Mouse (Mus musculus): ENCODE results near the gene Rufy2. TPM values are rescaled to one million over a fixed set of nuclear protein-coding genes. Genes with fewer than 3 reads are reported as not detected.

Gene Rufy2
- polyA plus RNA-seq, 1 experiment, result 0.43 TPM

DNA sequence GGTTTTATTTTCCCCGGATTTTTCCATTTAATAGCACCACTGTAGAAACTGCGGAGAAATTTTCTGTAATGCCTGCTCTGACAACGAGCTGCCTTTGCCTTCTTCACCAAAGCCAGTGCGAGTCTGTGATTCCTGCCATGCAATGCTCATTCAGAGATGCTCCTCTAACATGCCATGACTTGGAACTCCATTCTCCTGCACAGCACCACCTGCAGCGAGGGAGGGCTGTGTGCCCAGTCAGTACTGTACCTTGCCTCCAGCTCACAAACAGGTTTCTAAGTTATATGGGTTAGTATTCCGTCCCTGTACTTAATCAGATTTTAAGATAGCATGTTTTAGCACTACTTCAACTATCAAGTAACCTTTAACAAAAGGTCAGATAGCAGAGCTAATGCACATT, 31.5 kb downstream of the Rufy2 start:
- H3K4me1 ChIP-seq, result peaks cover 55% of the 10 kb centered on the region
- no peak for TF ChIP-seq FLI1 (IDR thresholded peaks at IDR 0.05; ENCODE audit: low read length)
- TF ChIP-seq GATA1 (IDR thresholded peaks at IDR 0.05; ENCODE audit: borderline replicate concordance, low read length), result no peak
- no peaks in the 10 kb centered on the region for H3K9me3 ChIP-seq
- no peaks in the 10 kb centered on the region for H3K27me3 ChIP-seq (replicated peaks)
- H3K4me3 ChIP-seq (replicated peaks), result peak overlapping the region; percentile 46
- peaks cover 93% of the 10 kb centered on the region for H3K36me3 ChIP-seq (replicated peaks; ENCODE audit: low read length)

DNA sequence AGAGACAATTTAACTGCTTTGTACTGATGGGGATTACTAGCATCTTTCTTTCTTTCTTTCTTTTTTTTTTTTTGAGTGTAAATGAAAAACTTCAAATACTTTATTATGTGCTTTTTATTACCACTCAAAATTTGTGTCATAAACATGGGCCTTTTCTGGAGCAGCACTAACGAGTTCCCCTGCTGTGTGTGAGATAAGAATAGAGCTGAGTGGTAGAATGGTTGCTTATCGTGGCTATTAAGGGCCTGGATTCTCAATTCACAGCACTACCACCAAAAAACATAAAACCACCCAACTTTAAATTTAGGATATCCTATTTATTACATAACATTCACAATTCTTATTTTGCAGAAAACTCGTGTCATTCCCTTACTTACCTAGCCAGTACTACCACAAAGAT, 33.5 kb downstream of the Rufy2 start:
- Histone ChIP-seq H3K4me1 (peaks cover 58% of the 10 kb centered on the region), H3K27me3 (replicated peaks) (no peaks in the 10 kb centered on the region), H3K36me3 (replicated peaks; ENCODE audit: low read length) (peaks cover 91% of the 10 kb centered on the region), H3K9me3 (no peaks in the 10 kb centered on the region), H3K4me3 (replicated peaks) (no peak overlapping the region)
- TF ChIP-seq FLI1 (IDR thresholded peaks at IDR 0.05; ENCODE audit: low read length), result no peak
- TF ChIP-seq GATA1 (IDR thresholded peaks at IDR 0.05; ENCODE audit: borderline replicate concordance, low read length), result no peak

DNA sequence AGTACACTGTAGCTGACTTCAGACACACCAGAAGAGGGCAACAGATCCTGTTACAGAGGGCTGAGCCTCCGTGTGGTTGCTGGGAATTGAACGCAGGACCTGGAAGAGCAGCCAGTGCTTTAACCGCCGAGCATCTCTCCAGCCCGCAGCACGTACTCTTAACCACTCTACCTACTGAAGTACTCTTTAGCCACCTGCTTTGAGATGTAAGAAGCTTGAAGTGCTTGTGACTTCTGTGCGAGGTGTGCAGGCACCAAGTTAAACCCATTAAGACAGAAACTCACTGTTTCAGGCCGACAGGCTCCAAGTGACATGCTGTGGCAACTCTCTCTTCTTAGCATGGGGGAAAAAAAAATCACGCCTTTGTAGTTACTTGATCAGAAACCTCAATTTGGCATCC, 34.1 kb downstream of the Rufy2 start:
- Histone ChIP-seq H3K27me3 (replicated peaks) (no peaks in the 10 kb centered on the region), H3K4me1 (peaks cover 54% of the 10 kb centered on the region), H3K36me3 (replicated peaks; ENCODE audit: low read length) (peaks cover 88% of the 10 kb centered on the region), H3K4me3 (replicated peaks) (no peak overlapping the region), H3K9me3 (no peaks in the 10 kb centered on the region)
- no peak for TF ChIP-seq FLI1 (IDR thresholded peaks at IDR 0.05; ENCODE audit: low read length)
- no peak for TF ChIP-seq GATA1 (IDR thresholded peaks at IDR 0.05; ENCODE audit: borderline replicate concordance, low read length)

GRCm38 (mm10) chr10:63019304-63019703, 39.3 kb downstream of the Rufy2 start:
- H3K36me3 ChIP-seq (replicated peaks; ENCODE audit: low read length), result peaks cover 46% of the 10 kb centered on the region
- H3K9me3 ChIP-seq, result no peaks in the 10 kb centered on the region
- peaks cover 43% of the 10 kb centered on the region for H3K4me1 ChIP-seq
- no peak overlapping the region for H3K4me3 ChIP-seq (replicated peaks)
- TF ChIP-seq FLI1 (IDR thresholded peaks at IDR 0.05; ENCODE audit: low read length), result no peak
- no peak for TF ChIP-seq GATA1 (IDR thresholded peaks at IDR 0.05; ENCODE audit: borderline replicate concordance, low read length)
- no peaks in the 10 kb centered on the region for H3K27me3 ChIP-seq (replicated peaks)

DNA sequence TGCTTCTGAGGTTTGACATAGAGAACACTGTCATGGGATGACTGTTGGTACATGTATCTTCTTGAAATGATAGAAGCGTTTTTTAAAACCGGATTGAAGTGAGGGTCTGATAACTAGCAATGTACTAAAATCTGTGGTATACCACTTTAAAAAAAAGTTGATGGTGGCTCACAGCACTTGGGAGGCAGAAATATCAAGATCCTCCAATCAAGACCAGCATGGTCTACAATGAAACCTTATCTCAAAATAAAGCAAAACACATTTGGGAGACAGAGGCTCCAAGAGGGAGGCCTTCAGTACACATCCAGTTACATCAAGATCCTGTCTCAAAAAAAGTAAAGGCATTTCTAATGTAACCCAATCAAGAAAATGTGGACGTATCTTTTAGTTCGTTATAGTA, 41.7 kb downstream of the Rufy2 start:
- Histone ChIP-seq H3K4me1 (peaks cover 52% of the 10 kb centered on the region), H3K4me3 (replicated peaks) (peak overlapping the region; percentile 98), H3K27me3 (replicated peaks) (no peaks in the 10 kb centered on the region), H3K9me3 (no peaks in the 10 kb centered on the region), H3K36me3 (replicated peaks; ENCODE audit: low read length) (peaks cover 22% of the 10 kb centered on the region)
- no peak for TF ChIP-seq GATA1 (IDR thresholded peaks at IDR 0.05; ENCODE audit: borderline replicate concordance, low read length)
- no peak for TF ChIP-seq FLI1 (IDR thresholded peaks at IDR 0.05; ENCODE audit: low read length)

DNA sequence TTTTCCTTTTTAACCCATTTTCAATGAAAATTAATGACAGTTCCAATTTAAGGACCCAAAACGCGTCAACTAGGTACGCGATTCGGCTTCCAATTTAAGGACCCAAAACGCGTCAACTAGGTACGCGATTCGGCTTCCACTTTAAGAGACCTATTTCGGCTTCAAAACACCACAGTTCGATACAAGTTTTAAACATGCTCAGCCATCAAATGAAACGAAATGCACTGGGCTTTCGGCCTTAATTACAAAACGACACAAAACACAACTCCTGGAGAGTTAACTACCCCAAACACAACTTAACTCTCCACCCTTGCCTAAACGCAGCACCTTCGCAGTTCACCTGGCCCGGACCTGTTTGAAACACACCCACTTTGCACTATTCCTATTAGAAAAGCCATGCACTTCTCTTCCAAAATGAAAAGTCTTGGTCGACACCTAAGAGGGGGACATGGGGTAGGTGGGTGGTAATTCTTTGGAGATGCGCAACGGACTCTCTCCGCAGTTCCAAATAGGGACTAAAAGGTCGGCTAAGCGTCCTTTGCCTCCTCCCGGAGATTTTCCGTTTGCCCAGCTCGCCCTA, 42.6 kb downstream of the Rufy2 start:
- H3K36me3 ChIP-seq (replicated peaks; ENCODE audit: low read length), result peaks cover 13% of the 10 kb centered on the region
- peaks cover 44% of the 10 kb centered on the region for H3K4me1 ChIP-seq
- TF ChIP-seq GATA1 (IDR thresholded peaks at IDR 0.05; ENCODE audit: borderline replicate concordance, low read length), result no peak
- no peak for TF ChIP-seq FLI1 (IDR thresholded peaks at IDR 0.05; ENCODE audit: low read length)
- no peaks in the 10 kb centered on the region for H3K27me3 ChIP-seq (replicated peaks)
- H3K4me3 ChIP-seq (replicated peaks), result peak overlapping the region; percentile 98
- no peaks in the 10 kb centered on the region for H3K9me3 ChIP-seq

DNA sequence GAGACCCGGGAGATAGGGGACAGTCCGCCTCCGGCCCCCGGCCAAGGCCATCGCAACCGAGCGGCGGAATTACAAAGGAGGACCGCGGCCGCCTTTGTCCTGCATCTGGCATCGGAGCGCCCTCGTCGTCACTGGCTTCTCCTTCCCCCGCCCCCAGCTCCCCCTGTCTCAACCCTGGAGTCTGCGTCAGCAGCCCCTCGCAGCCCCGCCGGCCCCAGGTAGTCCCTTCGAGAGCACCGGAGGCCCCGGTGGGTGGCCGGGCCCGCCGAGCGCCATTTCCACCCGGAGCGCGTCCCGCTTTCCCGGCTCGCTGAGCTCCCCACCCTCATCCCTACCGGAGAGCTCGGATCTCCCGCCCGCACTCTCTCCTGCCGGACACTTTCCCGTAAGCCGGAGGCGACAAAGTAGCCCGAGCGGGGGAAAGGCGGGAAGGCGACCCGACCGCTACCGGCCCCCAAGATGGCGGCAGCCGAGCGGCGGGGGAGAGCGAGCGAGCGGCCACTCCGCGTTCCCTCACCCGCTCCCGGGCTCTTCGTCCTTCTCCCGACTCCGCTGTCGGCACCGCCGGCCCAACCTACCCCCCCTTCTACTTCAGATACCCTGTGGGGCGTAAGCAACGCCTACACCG, 43.2 kb downstream of the Rufy2 start:
- Histone ChIP-seq H3K9me3 (peaks cover 6% of the 10 kb centered on the region), H3K27me3 (replicated peaks) (no peaks in the 10 kb centered on the region), H3K36me3 (replicated peaks; ENCODE audit: low read length) (peaks cover 7% of the 10 kb centered on the region), H3K4me1 (peaks cover 41% of the 10 kb centered on the region), H3K4me3 (replicated peaks) (peak overlapping the region; percentile 98)
- TF ChIP-seq FLI1 (IDR thresholded peaks at IDR 0.05; ENCODE audit: low read length) (no peak), GATA1 (IDR thresholded peaks at IDR 0.05; ENCODE audit: borderline replicate concordance, low read length) (no peak)

GRCm38 (mm10) chr10:63023749-63024579, 43.9 kb downstream of the Rufy2 start, which contains the start of the genes Hnrnph3 and Pbld2:
TSS of gene Hnrnph3 (minus strand) at chr10:63024217.
TSS of gene Pbld2 (plus strand) at chr10:63024315.
- TF ChIP-seq FLI1 (IDR thresholded peaks at IDR 0.05; ENCODE audit: low read length) (no peak), GATA1 (IDR thresholded peaks at IDR 0.05; ENCODE audit: borderline replicate concordance, low read length) (0 out of 3 replicates have a peak, but pooled peaks have one; percentile 53)
- H3K9me3 ChIP-seq, result peaks cover 8% of the 10 kb centered on the region
- peak within 1 kb of the TSS; percentile 98 for H3K4me3 ChIP-seq (replicated peaks)
- peaks cover 4% of the 10 kb centered on the region for H3K36me3 ChIP-seq (replicated peaks; ENCODE audit: low read length)
- no peaks in the 10 kb centered on the region for H3K27me3 ChIP-seq (replicated peaks)
- peaks cover 41% of the 10 kb centered on the region for H3K4me1 ChIP-seq

DNA sequence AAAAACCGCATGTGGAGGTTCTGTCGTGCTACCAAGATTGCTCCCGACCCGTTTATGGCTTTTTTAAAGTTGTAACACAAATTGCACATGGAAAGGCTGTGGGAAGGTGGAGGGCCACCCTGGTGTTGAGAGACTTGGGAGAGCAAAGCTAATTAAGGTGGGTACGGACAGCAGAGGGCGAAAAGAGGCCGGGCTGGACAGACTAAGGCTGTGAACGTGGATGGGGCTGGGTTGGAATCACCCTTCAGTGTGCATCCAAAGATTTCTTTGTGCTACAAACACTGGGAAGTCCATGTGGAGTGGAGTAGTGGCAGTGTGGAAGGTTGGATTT, 44.5 kb downstream of the Rufy2 start:
- Histone ChIP-seq H3K27me3 (replicated peaks) (no peaks in the 10 kb centered on the region), H3K4me1 (peaks cover 38% of the 10 kb centered on the region), H3K36me3 (replicated peaks; ENCODE audit: low read length) (peaks cover under 1% of the 10 kb centered on the region), H3K4me3 (replicated peaks) (peak overlapping the region; percentile 98), H3K9me3 (peaks cover 8% of the 10 kb centered on the region)
- TF ChIP-seq FLI1 (IDR thresholded peaks at IDR 0.05; ENCODE audit: low read length) (no peak), GATA1 (IDR thresholded peaks at IDR 0.05; ENCODE audit: borderline replicate concordance, low read length) (no peak)

DNA sequence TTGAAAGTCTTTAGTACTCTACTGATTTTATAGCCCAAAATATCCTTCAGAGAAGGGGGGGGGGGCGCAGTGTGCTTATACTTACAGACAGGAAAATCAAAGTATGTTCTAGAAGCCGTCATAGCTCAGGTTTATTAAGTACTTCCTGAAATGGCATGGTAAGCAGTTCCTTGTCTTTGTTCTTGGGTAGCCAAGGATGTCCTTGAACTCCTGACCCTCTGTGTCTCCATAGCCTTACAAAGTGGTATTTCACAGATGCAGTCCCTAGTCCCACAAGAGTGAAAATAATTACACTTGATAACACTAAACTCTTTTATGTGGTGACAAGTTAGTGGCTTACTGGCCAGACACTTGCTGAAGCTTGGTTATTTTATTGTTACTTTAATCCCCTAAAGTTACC, 45.0 kb downstream of the Rufy2 start:
- no peaks in the 10 kb centered on the region for H3K36me3 ChIP-seq (replicated peaks; ENCODE audit: low read length)
- peaks cover 8% of the 10 kb centered on the region for H3K9me3 ChIP-seq
- no peaks in the 10 kb centered on the region for H3K27me3 ChIP-seq (replicated peaks)
- H3K4me1 ChIP-seq, result peaks cover 38% of the 10 kb centered on the region
- TF ChIP-seq GATA1 (IDR thresholded peaks at IDR 0.05; ENCODE audit: borderline replicate concordance, low read length) (no peak), FLI1 (IDR thresholded peaks at IDR 0.05; ENCODE audit: low read length) (no peak)
- peak overlapping the region; percentile 98 for H3K4me3 ChIP-seq (replicated peaks)
